Mouse (Mus musculus) retina, embryonic 14.5 days (tissue): ENCODE measurements around the gene Edaradd.

ENCODE experiments used
- DNase-seq: peaks from one replicate; pipeline ENCODE4 v3.0.0-alpha.2; 2015; ENCODE audit warnings: low spot score

Gene Edaradd

GRCm38 (mm10) chr13:12460881-12461729 lies 59.1 kb downstream of the Edaradd start:
- DNase-seq = peak; percentile 89

DNA sequence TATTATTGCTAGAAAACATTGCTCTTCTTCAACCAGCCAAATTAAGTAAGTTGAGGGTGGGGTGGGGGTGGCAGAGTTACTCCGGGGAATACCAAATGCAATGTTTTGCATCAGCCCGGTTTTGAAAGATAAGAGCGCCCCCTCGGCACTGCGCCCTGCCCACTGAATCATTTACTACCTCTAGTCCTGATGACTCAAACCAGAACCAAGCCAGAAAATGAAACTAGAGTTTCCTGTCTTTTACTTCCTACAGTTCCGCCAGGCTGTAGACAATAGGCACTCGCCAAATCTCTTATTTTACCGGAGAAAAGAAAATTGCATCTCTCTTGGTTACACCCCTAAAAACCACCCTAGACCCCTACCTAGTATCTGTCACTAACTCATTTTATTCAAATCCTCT lies 59.8 kb downstream of the Edaradd start:
- DNase-seq = peak; percentile 55

- no peak for DNase-seq
Measured at GRCm38 (mm10) chr13:12456711-12457110, 63.5 kb downstream of the Edaradd start.

- no peak for DNase-seq
Measured at GRCm38 (mm10) chr13:12454686-12455390, 65.4 kb downstream of the Edaradd start.

GRCm38 (mm10) chr13:12453150-12453549 lies 67.1 kb downstream of the Edaradd start:
- DNase-seq = no peak

GRCm38 (mm10) chr13:12442008-12442587 lies 78.1 kb downstream of the Edaradd start:
- no peak for DNase-seq

DNA sequence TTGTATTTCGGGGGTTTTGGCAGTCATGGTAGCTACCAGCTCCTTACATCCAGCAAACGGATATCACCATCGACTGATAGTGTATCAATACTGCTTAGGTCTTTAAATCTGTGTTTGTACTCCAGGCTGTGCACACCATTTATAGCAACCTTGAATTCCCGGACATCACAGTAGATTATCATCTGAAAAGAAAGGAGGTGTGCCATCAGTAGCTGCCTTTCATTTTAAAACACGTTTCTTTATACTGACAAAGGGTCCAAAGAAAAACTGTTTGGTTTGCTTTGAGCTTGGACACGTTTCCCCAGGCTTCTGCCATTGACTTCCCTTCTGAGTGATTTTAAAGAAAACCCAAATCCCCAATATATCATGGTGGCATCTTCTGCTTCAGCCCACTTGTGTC lies 79.4 kb downstream of the Edaradd start:
- no peak for DNase-seq

DNA sequence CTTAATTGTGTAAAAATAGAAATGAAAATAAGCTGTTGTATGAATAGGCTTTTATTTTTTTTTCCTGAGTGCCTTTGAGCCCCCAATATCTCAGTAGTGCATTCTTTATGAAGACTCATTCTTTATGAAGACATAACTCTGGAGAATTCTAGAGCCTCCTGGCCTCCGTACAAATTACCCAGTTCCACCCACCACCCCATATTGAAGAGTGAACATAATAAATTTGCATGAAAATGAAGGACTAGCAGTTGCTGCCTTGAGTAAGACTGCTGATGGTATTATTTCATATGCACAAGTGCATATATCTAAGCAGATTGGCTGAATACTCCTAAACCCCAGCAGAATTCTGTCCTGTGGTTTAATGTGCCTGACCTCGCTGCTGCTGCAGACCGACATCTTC lies 80.7 kb downstream of the Edaradd start:
- no peak for DNase-seq

DNA sequence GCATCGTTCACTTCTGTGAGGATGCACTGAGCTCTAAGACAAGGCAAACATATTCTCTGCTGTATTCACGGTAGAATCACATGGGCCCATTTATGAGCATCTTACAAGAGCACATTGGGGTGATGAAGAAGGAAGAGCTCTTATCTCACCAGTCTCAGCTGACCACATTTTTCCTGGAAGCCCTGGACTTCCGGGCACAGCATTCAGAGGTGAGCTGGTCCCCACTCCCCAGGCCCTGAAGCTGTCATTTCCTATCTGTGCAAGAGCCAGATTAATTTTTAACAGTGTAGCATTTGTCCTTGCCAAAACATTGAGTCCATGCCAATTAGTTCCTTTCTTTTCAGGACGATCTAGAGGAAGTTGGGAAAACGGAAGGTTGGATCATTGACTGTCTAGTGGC lies 86.4 kb downstream of the Edaradd start:
- no peak for DNase-seq

- DNase-seq = no peak
Measured at GRCm38 (mm10) chr13:12428556-12428955, 91.7 kb downstream of the Edaradd start.
